Comparison of ENCODE assay signal across 10 mouse cellular contexts in the genomic region with DNA sequence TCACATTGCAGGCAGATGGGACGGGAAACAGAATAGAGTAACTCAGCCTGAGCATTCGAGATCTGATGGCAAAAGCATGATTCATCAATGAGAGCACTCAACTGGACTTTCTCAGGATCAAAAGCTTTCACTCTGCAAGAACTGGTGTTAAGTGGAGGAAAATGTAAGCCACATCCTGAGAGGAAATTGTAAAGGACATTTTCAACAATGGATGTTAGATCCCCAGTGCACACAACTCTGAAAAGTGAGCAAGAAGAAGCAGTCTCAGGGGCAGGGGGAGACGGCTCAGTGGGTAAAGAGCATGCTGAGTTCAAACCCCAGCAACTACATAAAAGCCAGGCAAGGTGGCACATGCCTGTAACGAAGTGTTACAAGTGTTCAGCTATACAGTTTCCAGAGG.
"Had no signal": no experiment of that assay in that cellular context is flagged by ENCODE, and none has a peak within 500 bp of the region (broad histone marks: within the 10 kb centered on the region; RNA-seq: fewer than 3 reads in every experiment).

No protein-coding gene starts in this region.

- H3K9ac ChIP-seq: kidney, embryonic 15.5 days; limb, embryonic 13.5 days; liver, embryonic 13.5 days; neural tube, embryonic 15.5 days had no signal

- H3K27ac ChIP-seq: kidney, embryonic 15.5 days; limb, embryonic 13.5 days; liver, embryonic 13.5 days; neural tube, embryonic 15.5 days had no signal

- H3K4me1 ChIP-seq: kidney, embryonic 15.5 days; limb, embryonic 13.5 days; liver, embryonic 13.5 days; neural tube, embryonic 15.5 days had no signal

- DNase-seq: liver, embryonic 13.5 days; right cerebral cortex, postnatal 4 days; spleen, adult 18-20 months; thymus, adult 18-20 months; thymus, postnatal 25 days had no signal

- H3K27me3 ChIP-seq: kidney, embryonic 15.5 days; limb, embryonic 13.5 days; neural tube, embryonic 15.5 days had no signal

- ATAC-seq: intestine, embryonic 16.5 days had no signal

- H3K36me3 ChIP-seq: liver, embryonic 13.5 days had no signal

- H3K9me3 ChIP-seq: kidney, embryonic 15.5 days; limb, embryonic 13.5 days; liver, embryonic 13.5 days; neural tube, embryonic 15.5 days had no signal

- H3K4me2 ChIP-seq: kidney, embryonic 15.5 days; limb, embryonic 13.5 days; liver, embryonic 13.5 days; neural tube, embryonic 15.5 days had no signal

- H3K4me3 ChIP-seq: kidney, embryonic 15.5 days; limb, embryonic 13.5 days; liver, embryonic 13.5 days; myocyte; neural tube, embryonic 15.5 days had no signal
